Mouse (Mus musculus) MEL (cell line): ENCODE measurements around the gene Exoc3l. TPM values are rescaled to one million over a fixed set of nuclear protein-coding genes. Genes with fewer than 3 reads are reported as not detected.

Experiments
- DNase-seq: peaks from one replicate; pipeline ENCODE4 v3.0.0; 2011; ENCODE audit warnings: low read depth, low spot score
- H3K27ac ChIP-seq: 2 replicates; pipeline ENCODE4 v1.5.1; 2012; ENCODE audit warnings: low read depth, mild to moderate bottlenecking, control low read depth, low read length, moderate library complexity; ENCODE audit not compliant: control insufficient read depth
- H3K27me3 ChIP-seq, 2 experiments: fragments of 150-350 bp in 1 of 2; sonication (generic) in 1 of 2; 2 replicates each; pipeline ENCODE4 v1.6.1; 2012; ENCODE audit warnings: low read length in 2 of 2, mild to moderate bottlenecking in 2 of 2, improper control_type of control experiment in 1 of 2, moderate library complexity in 1 of 2; ENCODE audit not compliant: insufficient read depth in 2 of 2, control insufficient read depth in 1 of 2
- H3K36me3 ChIP-seq, 2 experiments: 2 replicates each; pipeline ENCODE4 v1.6.1; 2012 to 2014; ENCODE audit warnings: low read length in 2 of 2, improper control_type of control experiment in 1 of 2, inconsistent platforms in 1 of 2, mild to moderate bottlenecking in 1 of 2; ENCODE audit not compliant: insufficient read depth in 2 of 2, control insufficient read depth in 1 of 2
- H3K4me1 ChIP-seq, 2 experiments: fragments of 150-350 bp in 1 of 2; sonication (generic) in 1 of 2; 2 replicates each; pipeline ENCODE4 v1.6.1; 2012; ENCODE audit warnings: low read length in 2 of 2, improper control_type of control experiment in 1 of 2, mild to moderate bottlenecking in 1 of 2; ENCODE audit not compliant: insufficient read depth in 2 of 2, control insufficient read depth in 1 of 2
- H3K4me3 ChIP-seq, 2 experiments: fragments of 150-350 bp in 1 of 2; sonication (generic) in 1 of 2; 2 replicates each; pipeline ENCODE4 v1.5.1; 2012; ENCODE audit warnings: low read depth in 2 of 2, low read length in 2 of 2, mild to moderate bottlenecking in 2 of 2, moderate library complexity in 2 of 2, control low read depth in 1 of 2, improper control_type of control experiment in 1 of 2; ENCODE audit not compliant: control insufficient read depth in 1 of 2, insufficient read depth in 1 of 2
- H3K79me2 ChIP-seq: 2 replicates; pipeline ENCODE4 v1.6.1; 2012; ENCODE audit warnings: mild to moderate bottlenecking, low read length, moderate library complexity; ENCODE audit not compliant: control insufficient read depth, poor library complexity, insufficient read depth
- H3K9ac ChIP-seq: 2 replicates; pipeline ENCODE4 v1.6.1; 2012; ENCODE audit warnings: low read depth, mild to moderate bottlenecking, control low read depth, low read length, moderate library complexity; ENCODE audit not compliant: control insufficient read depth, poor library complexity, severe bottlenecking
- H3K9me3 ChIP-seq: fragments of 150-350 bp; sonication (generic); replicated peaks from 2 replicates; pipeline ENCODE4 v1.6.1; 2012; ENCODE audit warnings: mild to moderate bottlenecking, low read length, improper control_type of control experiment, moderate library complexity; ENCODE audit not compliant: insufficient read depth
- BHLHE40 ChIP-seq: IDR thresholded peaks from 2 replicates; pipeline ENCODE4 v1.6.1; 2012; ENCODE audit warnings: low read depth, mild to moderate bottlenecking, inconsistent platforms, low read length, improper control_type of control experiment, borderline replicate concordance
- CHD2 ChIP-seq: IDR thresholded peaks from 2 replicates; pipeline ENCODE4 v1.6.1; 2011; ENCODE audit warnings: low read length, improper control_type of control experiment
- CTCF ChIP-seq, 3 experiments: IDR thresholded peaks in 2 of 3; conservative IDR thresholded peaks in 1 of 3; 2 replicates each; pipeline ENCODE4 v1.5.1; 2011 to 2012; ENCODE audit warnings: low read length in 3 of 3, low read depth in 2 of 3, mild to moderate bottlenecking in 2 of 3, improper control_type of control experiment in 1 of 3, inconsistent platforms in 1 of 3, mixed read lengths in 1 of 3, moderate library complexity in 1 of 3; ENCODE audit not compliant: control insufficient read depth in 1 of 3, insufficient read depth in 1 of 3, poor library complexity in 1 of 3, severe bottlenecking in 1 of 3
- ELF1 ChIP-seq: IDR thresholded peaks from 2 replicates; pipeline ENCODE4 v1.6.1; 2014; ENCODE audit warnings: low read depth, mild to moderate bottlenecking, inconsistent platforms, low read length, improper control_type of control experiment, moderate library complexity
- EP300 ChIP-seq, 2 experiments: IDR thresholded peaks; 2 replicates each; pipeline ENCODE4 v1.6.1; 2011; ENCODE audit warnings: improper control_type of control experiment in 2 of 2, low read length in 2 of 2, low read depth in 1 of 2, mild to moderate bottlenecking in 1 of 2
- GATA1 ChIP-seq: IDR thresholded peaks from 2 replicates; pipeline ENCODE4 v1.6.1; 2011; ENCODE audit warnings: low read depth, low read length, improper control_type of control experiment
- HCFC1 ChIP-seq: IDR thresholded peaks from 2 replicates; pipeline ENCODE4 v1.6.1; 2012; ENCODE audit warnings: low read depth, mild to moderate bottlenecking, inconsistent platforms, low read length, improper control_type of control experiment, moderate library complexity
- JUND ChIP-seq: IDR thresholded peaks from 2 replicates; pipeline ENCODE4 v1.6.1; 2011; ENCODE audit warnings: low read depth, mild to moderate bottlenecking, improper control_type of control experiment, low read length
- MXI1 ChIP-seq: IDR thresholded peaks from 2 replicates; pipeline ENCODE4 v1.6.1; 2011; ENCODE audit warnings: mild to moderate bottlenecking, low read depth, low read length, improper control_type of control experiment
- NRF1 ChIP-seq: IDR thresholded peaks from 2 replicates; pipeline ENCODE4 v1.6.1; 2014; ENCODE audit warnings: low read depth, mild to moderate bottlenecking, inconsistent platforms, low read length, improper control_type of control experiment, moderate library complexity; ENCODE audit not compliant: poor library complexity, insufficient read depth, severe bottlenecking
- POLR2A ChIP-seq, 2 experiments: IDR thresholded peaks; 2 replicates each; pipeline ENCODE4 v1.6.1; 2011 to 2012; ENCODE audit warnings: low read length in 2 of 2, mild to moderate bottlenecking in 2 of 2, control low read depth in 1 of 2, improper control_type of control experiment in 1 of 2, low read depth in 1 of 2, moderate library complexity in 1 of 2; ENCODE audit not compliant: control insufficient read depth in 1 of 2, insufficient read depth in 1 of 2, poor library complexity in 1 of 2
- RCOR1 ChIP-seq: IDR thresholded peaks from 2 replicates; pipeline ENCODE4 v1.6.1; 2012; ENCODE audit warnings: low read depth, mild to moderate bottlenecking, inconsistent platforms, low read length, improper control_type of control experiment
- SIN3A ChIP-seq: IDR thresholded peaks from 2 replicates; pipeline ENCODE4 v1.6.1; 2012; ENCODE audit warnings: low read length, improper control_type of control experiment, inconsistent platforms
- TAL1 ChIP-seq: IDR thresholded peaks from 2 replicates; pipeline ENCODE4 v1.6.1; 2012; ENCODE audit warnings: mild to moderate bottlenecking, inconsistent platforms, low read length, moderate library complexity, mixed read lengths
- TBP ChIP-seq: IDR thresholded peaks from 2 replicates; pipeline ENCODE4 v1.8.0; 2011; ENCODE audit warnings: low read depth, low read length, improper control_type of control experiment
- TCF12 ChIP-seq: IDR thresholded peaks from 2 replicates; pipeline ENCODE4 v1.6.1; 2014; ENCODE audit warnings: low read depth, mild to moderate bottlenecking, inconsistent platforms, low read length, improper control_type of control experiment, moderate library complexity
- USF1 ChIP-seq: IDR thresholded peaks from 2 replicates; pipeline ENCODE4 v1.6.1; 2014; ENCODE audit warnings: low read depth, mild to moderate bottlenecking, inconsistent platforms, low read length, improper control_type of control experiment, moderate library complexity
- ZKSCAN1 ChIP-seq: IDR thresholded peaks from 2 replicates; pipeline ENCODE4 v1.6.1; 2012; ENCODE audit warnings: low read depth, mild to moderate bottlenecking, inconsistent platforms, low read length, improper control_type of control experiment, moderate library complexity
- ZNF384 ChIP-seq: IDR thresholded peaks from 2 replicates; pipeline ENCODE4 v1.6.1; 2012; ENCODE audit warnings: low read depth, mild to moderate bottlenecking, inconsistent platforms, low read length, improper control_type of control experiment
- polyA plus RNA-seq, 2 experiments: library from polyadenylated mRNA; stranded (reverse) in 1 of 2; unstranded in 1 of 2; fragments of >175 nt in 1 of 2; fragments of >200 nt in 1 of 2; gene quantifications; 2 replicates each; pipeline versions ENCODE4 v1.2.1 to v1.2.4; 2012; ENCODE audit warnings: low replicate concordance in 2 of 2, low read depth in 1 of 2; ENCODE audit not compliant: insufficient read length in 2 of 2, insufficient read depth in 1 of 2, missing spikeins in 1 of 2
- total RNA-seq: library from RNA; depleted of rRNA; stranded (reverse); fragments of 300-350 nt; gene quantifications from 2 replicates; pipeline ENCODE4 v1.2.3, GENCODE M21; 2012

The Exoc3l gene
- total and polyA plus RNA-seq, 3 experiments = 0.69 to 2.0 TPM; not detected in 1

- TF ChIP-seq RCOR1 = no peak
- TF ChIP-seq HCFC1 = no peak
- TF ChIP-seq ZNF384 = peak; percentile 60
- TF ChIP-seq POLR2A (IDR thresholded peaks at IDR 0.05; ENCODE audit: control insufficient read depth in 1 of 2, insufficient read depth in 1 of 2, low read depth in 1 of 2, low read length in 2 of 2, poor library complexity in 1 of 2) = 0 out of 4 replicates have a peak, but pooled peaks of 1 of the 2 experiments have one; percentile 17
- TF ChIP-seq CTCF (IDR thresholded peaks at IDR 0.05 in 2 of 3, conservative IDR thresholded peaks at IDR 0.05 in 1 of 3; ENCODE audit: control insufficient read depth in 1 of 3, insufficient read depth in 1 of 3, low read depth in 2 of 3, low read length in 3 of 3, poor library complexity in 1 of 3, severe bottlenecking in 1 of 3) = peak; percentile 7 to 18 (median 17); a peak in 2 of 6 replicates
- TF ChIP-seq SIN3A = 0 out of 2 replicates have a peak, but pooled peaks have one; percentile 36
- TF ChIP-seq GATA1 = 0 out of 2 replicates have a peak, but pooled peaks have one; percentile 18
- TF ChIP-seq TBP = 0 out of 2 replicates have a peak, but pooled peaks have one; percentile 40
- peak; percentile 49 to 63 for TF ChIP-seq EP300 (IDR thresholded peaks at IDR 0.05; ENCODE audit: low read depth in 1 of 2, low read length in 2 of 2)
- TF ChIP-seq MXI1 = no peak
- TF ChIP-seq TAL1 = 0 out of 2 replicates have a peak, but pooled peaks have one; percentile 10
- Histone ChIP-seq H3K9me3 (no peaks in the 10 kb centered on the region), H3K27ac (peak overlapping the region; percentile 49), H3K9ac (no peak overlapping the region), H3K27me3 (no peaks in the 10 kb centered on the region), H3K36me3 (peaks cover 0 to 17% of the 10 kb centered on the region in 2 experiments; a peak in 2 of 4 replicates), H3K79me2 (peaks cover 15% of the 10 kb centered on the region), H3K4me3 (no peak overlapping the region), H3K4me1 (peaks cover 0 to 30% of the 10 kb centered on the region in 2 experiments; a peak in 2 of 4 replicates)
- DNase-seq = peak; percentile 84
Observed at GRCm38 (mm10) chr8:105261326-105261980, 34.4 kb downstream of the Exoc3l start.

GRCm38 (mm10) chr8:105260371-105261099 lies 35.4 kb downstream of the Exoc3l start:
- Histone ChIP-seq H3K79me2 (peaks cover 15% of the 10 kb centered on the region), H3K9me3 (no peaks in the 10 kb centered on the region), H3K4me3 (no peak overlapping the region), H3K9ac (no peak overlapping the region), H3K36me3 (peaks cover 0 to 16% of the 10 kb centered on the region in 2 experiments; a peak in 2 of 4 replicates), H3K27me3 (no peaks in the 10 kb centered on the region), H3K27ac (no peak overlapping the region), H3K4me1 (peaks cover 0 to 26% of the 10 kb centered on the region in 2 experiments; a peak in 2 of 4 replicates)
- TF ChIP-seq NRF1 (no peak), ZKSCAN1 (no peak), ELF1 (no peak), HCFC1 (no peak), CTCF (IDR thresholded peaks at IDR 0.05 in 2 of 3, conservative IDR thresholded peaks at IDR 0.05 in 1 of 3; ENCODE audit: control insufficient read depth in 1 of 3, insufficient read depth in 1 of 3, low read depth in 2 of 3, low read length in 3 of 3, poor library complexity in 1 of 3, severe bottlenecking in 1 of 3) (no peak), USF1 (no peak), EP300 (IDR thresholded peaks at IDR 0.05; ENCODE audit: low read depth in 1 of 2, low read length in 2 of 2) (no peak), GATA1 (no peak), CHD2 (no peak), BHLHE40 (no peak), TCF12 (no peak), JUND (no peak)
- DNase-seq = no peak
